Mouse (Mus musculus): ENCODE results near the gene Galnt15.

The Galnt15 gene

DNA sequence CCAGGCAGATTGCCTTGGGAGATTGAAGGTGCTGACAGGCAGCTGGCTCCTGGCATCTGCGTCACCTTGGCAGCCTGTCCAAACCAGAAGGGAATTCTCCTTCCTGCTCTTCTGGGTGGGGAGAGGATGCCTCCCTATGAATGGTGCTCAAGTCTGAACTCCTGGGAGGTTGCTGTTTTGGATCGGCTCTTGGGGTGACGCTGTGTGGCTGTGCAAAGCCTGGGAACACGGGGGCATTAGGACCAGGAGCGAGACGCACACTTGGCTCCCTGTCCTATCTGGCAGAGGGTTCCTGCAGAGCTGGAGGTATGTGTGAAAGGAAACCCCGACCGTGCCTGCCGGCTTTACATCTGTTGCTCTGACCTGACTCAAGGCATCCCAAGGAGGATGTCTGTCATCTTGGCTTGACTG is at the start of gene Galnt15:
Gene Galnt15 (plus strand): TSS at position 309 of the 411 bp plus-strand sequence.
- DNase-seq (ENCODE audit: low spot score), result no peak

DNA sequence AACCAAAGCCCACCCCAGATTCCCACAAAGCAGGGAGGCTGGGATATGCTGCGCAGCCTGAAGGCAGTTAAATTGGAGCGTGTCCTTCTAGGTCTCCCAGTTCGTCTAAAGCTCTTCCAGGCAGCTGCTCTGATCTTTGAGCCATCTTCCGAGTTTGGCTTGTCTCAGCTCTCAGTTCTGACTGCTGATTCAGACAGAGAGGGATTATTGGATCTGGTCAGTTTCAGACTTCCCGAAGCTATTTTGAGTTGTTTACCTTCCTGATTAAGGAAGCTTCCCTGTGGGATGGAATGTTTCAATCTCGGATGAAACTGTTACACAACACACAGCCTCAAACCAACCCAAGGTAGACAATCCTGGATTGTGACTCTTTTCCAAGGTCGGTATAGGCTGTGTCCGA is 34.8 kb upstream of the Galnt15 start:
- DNase-seq (ENCODE audit: low spot score), result no peak

DNA sequence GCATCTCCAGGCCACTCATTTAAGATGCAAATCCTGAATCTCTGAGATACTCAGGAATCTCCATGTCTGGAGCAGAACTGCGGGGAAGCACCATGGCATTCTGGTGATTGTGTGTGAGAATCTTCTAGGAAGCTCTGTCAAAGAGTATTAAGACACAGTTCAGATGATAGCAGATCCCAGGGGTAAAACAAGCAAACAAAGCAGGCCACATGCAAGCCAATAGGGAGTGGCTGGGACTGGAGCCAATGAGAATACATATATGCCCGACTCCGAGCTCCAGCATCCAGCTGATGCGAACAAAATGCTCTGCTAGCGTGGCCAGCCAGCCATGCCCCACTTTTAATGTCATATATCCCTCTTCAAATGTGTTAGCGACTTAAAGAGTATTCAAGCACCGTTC is 27.8 kb upstream of the Galnt15 start:
- no peak for DNase-seq (ENCODE audit: low spot score)

DNA sequence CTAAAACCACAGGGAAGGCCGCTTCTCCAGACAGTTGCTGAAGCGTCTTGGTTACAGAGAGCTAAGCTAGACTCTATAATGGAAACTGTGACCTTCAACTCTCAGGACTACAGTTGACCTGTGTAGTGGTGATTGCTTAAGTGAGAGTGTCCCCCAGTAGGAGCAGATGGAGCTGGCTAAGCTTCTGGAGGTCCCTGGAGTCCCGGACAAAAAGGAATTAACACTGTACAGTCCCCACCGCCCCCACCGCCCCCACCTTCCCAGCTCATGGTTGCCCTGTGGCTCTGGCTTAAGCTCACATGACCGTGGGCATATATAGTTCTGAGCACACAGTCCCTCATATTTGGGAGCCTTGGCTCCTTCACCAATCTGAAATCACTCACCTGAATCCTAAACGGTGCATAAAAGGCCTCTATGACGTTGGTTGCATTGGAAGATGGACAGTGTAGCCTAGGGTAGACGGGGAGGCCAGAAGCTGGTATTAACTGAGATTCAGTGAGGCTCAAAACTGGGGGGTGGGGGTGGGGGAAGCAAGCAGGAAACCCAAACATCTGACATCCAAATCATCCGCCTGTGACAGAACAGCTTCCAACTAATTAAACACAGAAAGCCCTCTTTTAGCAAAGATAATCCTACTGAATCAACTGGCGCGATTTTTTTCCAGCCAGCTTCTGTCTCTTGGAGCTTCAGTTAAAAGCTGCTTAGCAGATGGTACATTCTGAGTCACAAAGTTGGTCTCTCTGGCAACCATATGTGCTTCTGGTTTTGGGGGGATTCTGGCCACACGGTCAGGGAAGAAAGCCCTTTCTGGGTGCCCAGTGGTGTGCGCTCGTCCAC is 26.1 kb upstream of the Galnt15 start:
- DNase-seq (ENCODE audit: low spot score), result no peak

DNA sequence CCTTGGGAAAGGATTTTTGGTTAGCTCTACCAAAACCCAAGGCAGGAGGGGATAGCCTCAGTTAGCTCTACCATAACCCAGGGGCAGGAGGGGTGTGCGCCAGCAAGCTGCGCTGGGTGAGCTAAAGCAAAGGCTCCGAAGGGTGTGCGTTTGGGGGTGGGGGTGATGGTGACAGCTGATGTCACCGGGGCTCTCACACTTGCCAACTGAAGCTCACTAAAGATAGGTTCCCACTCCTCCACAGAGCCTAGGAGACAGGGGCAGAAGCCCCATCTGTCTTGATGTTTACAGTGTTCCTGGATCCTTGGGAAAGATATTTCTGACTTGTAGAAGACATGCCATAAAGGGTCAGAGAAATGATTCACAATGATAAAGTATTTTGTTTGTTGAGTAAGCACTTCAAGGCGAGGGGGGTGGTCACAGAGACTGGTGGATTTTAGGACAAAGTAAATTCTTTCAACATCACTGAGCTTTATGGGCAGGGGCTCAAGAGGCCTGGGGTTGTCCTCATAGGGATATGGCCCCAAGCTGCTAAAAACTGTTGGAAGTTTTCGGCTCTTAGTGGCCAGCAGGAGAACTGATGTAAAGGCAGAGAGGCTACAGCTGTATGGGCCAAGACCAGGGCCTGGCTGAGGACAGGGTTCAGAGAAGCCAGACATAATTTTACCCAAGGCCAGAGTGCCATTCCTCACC is 24.7 kb upstream of the Galnt15 start:
- no peak for DNase-seq (ENCODE audit: low spot score)

DNA sequence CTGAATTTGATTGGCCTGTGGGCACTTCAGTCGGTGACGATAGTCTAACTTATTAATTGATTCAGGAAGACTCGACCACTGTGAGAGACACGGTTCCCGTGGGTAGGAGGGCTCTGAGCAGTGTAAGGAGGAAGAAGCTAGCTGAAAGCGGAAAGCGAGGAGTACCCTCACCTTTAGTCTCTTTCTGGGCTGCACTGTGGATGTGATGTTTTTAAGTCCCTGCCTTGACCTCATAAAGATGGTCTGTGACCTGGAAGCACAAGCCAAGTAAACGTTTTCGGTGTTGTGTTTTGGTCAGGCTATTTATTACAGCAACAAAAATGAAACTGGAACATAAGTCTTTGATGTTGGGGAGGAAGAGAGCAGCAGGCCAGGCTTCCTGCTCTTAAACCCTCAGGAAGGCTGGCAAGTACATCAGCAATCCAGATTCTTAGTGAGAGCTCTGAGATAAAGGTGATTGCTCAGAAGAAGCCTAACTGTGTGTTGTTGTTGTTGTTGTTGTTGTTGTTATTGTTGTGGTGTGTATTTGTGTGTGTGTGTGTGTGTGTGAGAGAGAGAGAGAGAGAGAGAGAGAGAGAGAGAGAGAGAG is 23.0 kb upstream of the Galnt15 start:
- DNase-seq (ENCODE audit: low spot score), result no peak

DNA sequence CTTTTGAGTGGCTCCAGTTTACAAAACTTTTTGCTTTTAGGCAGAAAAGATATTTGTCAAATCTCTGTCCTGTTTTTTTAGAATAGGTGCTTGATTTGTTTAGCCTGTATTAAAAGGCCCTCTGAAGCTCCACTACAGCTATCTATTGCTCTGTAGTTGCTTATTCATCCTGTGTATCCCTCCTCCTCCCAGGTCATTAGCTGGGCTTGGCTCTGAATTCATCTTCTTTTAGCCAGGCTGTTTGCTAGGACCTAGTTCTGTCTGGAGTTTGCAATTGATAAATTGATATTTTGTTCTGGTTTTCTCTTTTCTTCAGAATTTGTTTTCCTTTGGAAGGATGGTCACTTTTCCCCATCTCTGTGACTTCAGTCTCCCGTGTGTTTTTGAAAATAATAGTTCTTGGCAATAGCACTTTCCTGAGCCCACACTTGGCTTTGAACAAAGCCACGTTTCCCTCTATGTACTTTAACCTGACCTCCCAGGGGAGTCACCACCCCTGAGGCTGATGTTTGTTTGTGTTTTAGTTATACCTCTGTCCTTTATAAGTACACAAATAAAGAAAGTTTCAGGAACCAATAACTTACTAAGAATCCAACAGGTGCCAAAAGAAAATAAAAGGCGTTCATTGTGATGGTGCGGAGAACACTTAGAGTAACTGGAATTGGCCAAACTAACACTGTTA is 21.0 kb upstream of the Galnt15 start:
- DNase-seq (ENCODE audit: low spot score), result no peak

DNA sequence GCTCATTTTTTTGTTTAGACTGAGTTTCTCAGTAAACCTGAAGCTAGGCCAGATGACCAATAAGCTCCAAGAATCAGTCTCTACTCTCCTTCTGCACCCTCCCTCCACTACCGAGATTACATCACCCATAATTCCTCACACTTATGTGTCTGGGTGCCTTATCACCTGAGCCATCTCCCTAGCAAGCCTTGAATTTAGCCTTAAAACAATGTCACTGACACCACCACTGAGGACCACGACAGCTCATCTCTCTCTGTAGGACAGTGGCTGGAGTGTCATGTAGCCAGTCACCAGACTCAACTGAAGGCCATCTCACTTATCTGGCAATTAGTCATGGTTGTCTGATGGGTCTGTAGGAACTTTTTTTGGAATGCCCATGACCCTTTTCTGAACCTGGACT is 19.1 kb upstream of the Galnt15 start:
- no peak for DNase-seq (ENCODE audit: low spot score)

DNA sequence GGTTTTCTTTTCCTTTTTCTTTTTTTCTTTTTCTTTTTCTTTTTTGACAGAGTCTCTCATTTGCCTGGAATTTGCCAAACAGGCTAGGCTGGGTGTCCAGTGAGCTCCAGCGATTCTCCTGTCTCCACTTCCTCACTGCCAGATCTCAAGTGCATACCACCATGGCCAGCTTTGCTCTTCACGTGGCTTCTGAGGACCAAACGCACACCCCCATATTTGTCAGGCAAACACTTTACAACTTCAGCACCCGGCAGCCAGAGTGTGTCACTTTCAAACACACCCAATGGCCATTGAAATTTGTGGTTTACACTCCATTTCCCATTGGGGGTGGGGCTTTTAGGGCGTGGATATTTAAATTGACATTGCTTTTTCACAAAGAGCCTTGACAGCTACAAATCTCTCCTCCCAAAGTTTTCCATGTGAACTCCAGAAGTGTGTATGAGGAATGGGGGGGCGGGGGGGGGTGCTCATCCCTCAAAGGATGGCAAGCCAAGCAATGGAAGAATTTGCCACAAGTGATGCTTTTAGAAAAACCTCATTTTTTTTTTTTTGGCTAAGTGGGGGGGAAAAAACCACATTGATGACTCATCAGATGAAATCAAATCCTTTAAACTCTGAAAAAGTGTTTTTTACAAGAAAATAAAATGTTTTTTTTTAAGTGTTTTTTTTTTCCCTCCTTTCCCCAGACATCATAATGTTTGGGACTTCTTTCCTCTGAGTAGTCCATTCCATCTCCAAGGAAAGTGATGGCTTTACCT is 17.1 kb upstream of the Galnt15 start:
- no peak for DNase-seq (ENCODE audit: low spot score)

DNA sequence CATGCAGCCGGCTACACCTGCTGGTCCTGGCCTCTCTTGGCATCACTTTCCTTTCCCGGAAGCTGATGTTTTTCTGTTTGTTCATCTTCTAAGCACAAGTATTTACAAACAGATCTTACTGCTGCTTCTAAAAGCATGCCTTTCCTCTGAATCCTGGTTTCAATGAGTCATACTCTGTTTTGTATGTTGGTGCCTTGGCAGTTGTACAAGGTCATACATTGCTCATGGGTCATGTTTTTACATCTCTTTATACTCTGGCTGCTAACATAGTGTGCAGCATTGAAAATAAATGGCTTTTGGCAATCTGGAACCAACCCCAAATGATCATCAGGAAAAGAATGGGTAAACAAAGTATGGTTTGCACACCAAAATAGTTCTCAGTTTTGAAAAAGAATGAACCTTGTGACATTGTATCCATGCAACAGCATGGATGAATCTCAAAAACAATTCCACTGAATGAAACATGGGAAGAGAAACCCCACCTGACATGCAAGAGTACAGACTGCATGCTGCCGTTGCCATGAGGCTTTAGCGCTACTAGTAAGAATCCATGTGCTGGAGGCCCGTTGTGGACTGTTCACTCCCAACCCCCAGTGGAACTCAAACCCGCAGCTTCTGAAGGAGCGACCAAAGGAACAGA is 13.5 kb upstream of the Galnt15 start:
- DNase-seq (ENCODE audit: low spot score), result no peak

DNA sequence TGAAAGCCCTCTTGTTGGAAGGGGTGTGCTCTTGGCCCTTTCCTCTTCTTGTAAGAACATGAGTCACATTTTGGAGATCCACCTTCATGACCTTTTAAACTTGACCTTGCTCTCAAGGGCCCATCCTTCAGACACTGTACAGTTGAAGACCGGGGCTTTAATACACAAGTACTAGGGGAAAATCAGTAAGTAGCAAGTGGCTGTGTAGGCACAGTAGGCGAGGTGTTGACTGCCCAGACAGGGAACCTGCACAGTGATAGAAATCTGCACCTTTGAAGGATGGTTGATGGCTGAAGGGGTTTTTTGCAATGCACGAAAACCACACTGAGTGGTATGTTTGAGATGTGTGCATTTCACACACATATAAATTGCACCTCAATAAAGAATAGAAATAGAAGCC is 12.3 kb upstream of the Galnt15 start:
- DNase-seq (ENCODE audit: low spot score), result no peak

DNA sequence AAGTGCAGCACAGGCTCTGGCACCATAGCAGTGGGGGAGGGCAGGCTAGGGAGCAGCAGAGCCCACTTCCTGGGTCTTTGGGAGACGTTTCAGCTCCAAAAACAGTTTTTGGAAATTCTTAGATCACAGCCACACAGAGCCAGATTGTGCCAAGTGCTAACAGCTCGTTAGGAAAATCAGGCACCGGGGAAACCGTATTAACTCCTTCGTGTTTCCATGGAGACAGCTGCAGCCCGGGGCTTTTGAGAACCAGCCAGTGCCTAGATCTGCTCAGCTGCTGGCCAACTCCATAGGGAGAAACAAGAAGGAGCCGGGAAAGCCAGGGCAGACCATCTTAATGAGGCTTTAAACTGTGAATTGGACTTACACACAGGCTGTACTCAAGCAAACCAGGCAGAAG is 11.9 kb upstream of the Galnt15 start:
- DNase-seq (ENCODE audit: low spot score), result no peak

DNA sequence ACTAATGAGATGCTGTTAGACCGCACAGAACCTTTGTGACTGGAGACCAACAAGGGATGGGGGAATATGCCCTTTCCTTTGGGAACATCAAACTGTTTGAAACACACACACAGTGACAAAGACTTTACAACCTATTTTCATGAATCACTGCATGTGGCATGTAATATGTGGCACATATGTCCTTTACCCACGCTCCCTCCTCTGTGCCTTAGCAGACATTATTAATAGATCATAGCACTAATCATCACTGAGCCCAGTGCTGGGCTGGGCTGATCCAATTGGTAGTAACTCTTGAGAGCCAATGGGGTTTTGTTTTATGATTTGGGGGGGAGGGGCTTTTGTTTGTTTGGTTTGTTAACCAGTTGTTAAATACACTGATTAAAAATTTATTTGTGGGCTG is 11.3 kb upstream of the Galnt15 start:
- DNase-seq (ENCODE audit: low spot score), result no peak

DNA sequence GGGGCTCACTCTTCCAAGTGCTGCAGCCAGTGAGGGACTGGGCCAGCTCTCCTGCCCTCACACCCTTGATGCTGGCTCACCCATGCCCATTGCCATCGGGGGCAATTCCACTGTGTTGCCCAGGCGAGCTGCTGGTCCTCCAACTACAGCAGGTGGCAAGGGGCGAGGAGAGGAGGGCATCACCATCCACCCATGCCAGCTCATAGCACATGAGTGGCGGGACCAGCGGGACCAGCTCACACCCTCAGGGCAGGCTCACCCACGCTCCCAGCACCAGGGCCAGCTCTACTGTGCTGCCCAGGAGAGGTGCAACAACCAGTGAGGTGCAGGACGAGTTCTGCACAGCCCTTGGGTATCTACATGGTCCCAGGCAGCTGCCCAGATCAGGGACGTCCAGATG is 9.7 kb upstream of the Galnt15 start:
- DNase-seq (ENCODE audit: low spot score), result no peak

DNA sequence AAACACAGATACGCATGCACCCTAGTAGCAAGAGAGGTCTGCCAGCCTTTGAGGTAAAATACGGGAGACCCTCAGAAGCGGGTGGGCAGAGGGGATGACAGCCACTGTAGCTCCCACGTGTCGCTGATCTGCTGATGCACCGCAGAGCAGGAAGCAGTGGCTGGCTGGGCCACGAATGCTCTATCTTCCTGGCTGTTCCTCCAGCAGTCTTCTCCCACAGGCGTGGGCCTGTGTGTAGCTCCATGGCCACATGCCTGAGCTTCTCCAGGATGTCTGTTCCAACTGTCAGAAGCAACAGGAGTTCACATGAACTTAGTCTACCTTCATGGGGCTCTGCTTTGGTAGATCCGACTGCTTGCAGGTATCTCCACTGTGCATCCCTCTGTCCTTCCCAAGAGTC is 6.8 kb upstream of the Galnt15 start:
- no peak for DNase-seq (ENCODE audit: low spot score)

DNA sequence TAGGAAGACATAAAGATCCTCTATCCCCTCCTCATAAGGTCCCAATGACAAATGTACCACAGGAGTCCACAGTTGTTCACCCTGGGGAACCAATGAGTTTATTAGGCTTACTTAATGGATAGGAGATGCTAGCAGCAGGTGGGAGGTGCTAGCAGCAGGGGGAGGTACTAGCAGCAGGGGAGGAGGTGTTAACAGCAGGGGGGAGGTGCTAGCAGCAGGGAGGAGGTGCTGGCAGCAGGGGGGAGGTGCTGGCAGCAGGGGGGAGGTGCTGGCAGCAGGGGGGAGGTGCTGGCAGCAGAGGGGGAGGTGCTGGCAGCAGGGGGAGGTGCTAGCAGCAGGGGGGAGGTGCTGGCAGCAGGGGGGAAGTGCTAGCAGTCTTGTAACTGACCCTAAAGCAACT is 6.3 kb upstream of the Galnt15 start:
- no peak for DNase-seq (ENCODE audit: low spot score)

DNA sequence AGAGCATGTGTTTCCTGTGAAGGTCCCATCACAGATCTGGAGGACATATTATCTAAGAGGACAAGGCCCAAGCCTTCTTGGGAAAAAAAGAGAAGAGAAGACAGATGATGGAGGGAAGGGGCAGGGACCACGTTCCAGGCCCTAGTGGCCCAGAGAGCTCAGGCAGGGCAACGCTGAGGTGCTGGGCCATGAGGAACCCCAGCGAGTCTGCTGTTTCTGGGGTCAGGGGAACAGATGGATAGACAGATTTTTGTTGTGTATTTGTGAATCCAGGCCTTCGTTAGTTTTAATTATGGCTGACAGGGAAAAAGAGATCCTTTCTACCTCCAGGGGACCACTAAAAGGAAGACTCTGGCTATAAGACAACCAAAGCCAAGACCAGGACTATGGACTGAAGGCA is 4.9 kb upstream of the Galnt15 start:
- DNase-seq (ENCODE audit: low spot score), result no peak

DNA sequence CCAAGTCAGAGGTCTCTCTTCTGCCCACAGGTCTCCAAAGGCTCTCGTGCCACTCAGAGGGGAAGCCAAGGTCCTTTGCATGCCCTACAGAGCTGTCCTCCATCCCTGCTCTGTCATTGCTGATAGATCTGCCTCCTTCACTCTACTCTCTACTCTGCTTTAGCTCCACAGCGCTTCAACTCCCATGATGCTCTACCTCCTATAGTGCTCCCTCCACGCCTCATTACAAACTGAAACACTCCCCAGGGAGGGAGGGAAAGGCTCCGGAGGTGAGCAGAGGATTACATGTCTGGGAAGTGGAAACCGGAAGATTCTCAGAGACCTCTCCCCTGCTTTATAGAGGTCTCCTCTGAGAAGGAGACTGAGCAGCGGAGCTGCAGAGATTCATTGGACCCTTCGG is 1.6 kb upstream of the Galnt15 start:
- no peak for DNase-seq (ENCODE audit: low spot score)

DNA sequence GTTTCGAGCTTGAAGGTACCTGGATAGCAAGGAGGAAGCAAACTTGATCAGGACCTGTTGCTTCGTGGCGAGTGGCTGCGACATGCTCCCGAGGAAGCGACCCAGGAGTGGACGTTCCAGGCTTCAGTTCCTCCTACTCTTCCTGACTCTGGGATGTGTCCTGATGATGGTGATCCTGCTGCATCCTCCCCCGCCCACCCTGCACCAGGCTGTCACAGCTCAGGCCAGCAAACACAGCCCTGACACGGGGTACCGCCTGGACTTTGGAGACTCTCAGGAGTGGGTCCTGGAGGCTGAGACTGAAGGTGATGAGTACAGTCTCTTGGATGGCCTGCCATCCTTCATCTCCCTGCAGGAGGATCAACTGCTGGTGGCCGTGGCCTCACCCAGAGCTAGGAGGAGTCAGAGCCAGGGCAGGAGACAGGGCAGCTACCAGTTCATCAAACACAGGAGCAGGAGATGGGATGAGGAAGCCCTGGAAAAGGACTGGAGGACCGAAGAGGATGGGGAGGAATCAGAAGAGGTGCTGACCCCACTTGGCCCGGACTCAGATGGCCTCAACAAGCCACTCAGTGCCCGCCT is 713 bp downstream of the Galnt15 start:
- no peak for DNase-seq (ENCODE audit: low spot score)

DNA sequence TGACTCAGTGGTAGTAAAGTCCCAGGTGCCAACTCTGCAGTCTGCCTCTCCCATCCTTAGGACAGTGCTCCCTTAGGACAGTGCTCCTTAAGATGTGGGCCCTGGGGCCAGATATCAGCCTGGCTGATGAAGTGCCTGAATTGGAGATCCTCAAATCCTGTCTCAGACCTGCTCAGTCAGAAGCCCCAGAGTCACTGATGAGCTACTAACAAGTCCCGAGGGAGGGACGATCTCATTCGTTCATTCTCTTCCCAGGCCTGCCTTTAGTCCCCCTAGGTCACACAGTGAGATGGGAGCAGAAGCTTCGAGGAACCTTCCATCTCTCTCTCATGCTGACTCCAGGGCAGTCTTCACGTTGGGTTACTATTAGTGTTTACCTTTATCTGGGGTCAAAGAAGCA is 1.3 kb downstream of the Galnt15 start:
- DNase-seq (ENCODE audit: low spot score), result no peak

DNA sequence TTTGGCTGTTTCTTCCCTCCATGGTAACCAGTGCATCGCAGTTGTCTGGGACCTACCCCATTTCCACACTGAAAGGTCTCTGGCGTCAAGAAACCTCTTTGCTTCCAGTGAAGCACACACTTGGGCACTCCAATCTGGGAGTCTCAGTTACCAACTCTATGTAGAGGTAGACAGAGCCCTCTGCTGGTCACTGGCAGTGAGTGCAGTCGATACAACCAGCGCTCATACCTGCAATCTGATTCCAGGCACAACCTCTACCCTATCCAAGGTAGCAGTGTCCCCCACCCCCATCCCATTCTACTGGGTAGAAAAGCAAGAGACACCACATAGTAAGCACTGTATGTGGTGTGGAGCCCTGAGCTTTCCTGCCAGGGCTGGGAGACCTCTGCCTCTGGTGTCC is 3.7 kb downstream of the Galnt15 start:
- DNase-seq (ENCODE audit: low spot score), result no peak
